Mouse (Mus musculus): Measurements from ENCODE around the gene Psmd4. TPM values are rescaled to one million over a fixed set of nuclear protein-coding genes. Genes with fewer than 3 reads are reported as not detected.
"Not testable (repeated sequence)": the region's sequence is repeated elsewhere in the genome, so short reads cannot be mapped to it uniquely, and the experiment has no call there.

Psmd4 gene
- total RNA-seq, 2 experiments from 2014 or later = 116 to 245 TPM

DNA sequence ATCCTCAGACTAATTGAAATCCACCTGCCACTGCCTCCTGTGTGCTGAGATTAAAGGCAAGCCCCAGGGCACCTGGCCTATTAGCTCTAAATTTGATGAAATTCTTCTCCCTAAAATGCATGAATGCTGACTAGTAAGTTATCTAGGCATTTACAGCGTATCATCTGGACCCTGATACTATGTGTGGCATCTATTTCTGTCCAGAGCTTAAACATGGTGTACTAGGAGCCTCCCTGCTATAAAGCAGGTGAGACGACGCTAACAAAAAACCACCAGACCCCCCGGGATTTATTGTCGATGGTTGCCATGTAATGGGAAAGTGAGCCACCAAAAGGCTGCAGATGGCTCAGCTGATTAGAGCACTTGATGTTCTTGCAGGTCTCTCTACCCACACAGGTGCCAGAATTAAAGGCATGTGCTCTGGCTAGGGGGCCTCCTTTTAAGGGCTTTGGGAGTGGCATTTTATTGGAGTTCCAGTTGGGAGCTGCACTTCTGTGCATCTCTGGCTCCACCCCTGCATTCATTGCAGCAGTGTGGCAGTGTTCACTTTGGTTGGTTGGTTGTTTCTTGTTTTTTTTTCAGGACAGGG is 15.3 kb downstream of the Psmd4 start:
- peak; percentile 19; the same call in 1 of the 2 replicates for ATAC-seq (replicated peaks; ENCODE audit: poor library complexity)

DNA sequence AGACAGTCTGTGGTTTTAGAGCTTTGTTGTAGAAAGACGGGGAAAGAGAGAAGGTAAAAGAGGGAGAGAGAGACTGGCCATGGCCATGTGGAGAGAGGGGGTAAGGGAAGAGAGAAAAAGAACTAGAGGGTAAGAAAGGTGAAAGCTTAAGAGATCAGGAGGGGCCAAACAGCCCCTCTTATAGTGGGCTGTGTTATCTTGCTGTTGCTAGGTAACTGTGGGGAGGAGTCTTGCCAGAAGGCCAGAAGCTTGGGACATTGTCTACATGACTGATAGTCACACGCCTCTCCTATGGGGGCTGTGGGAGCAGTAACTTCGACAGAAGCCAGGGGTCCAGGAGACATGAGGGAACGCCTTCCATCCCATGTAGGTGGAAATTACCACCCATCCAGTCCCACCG is 17.2 kb downstream of the Psmd4 start:
- no peak for ATAC-seq (replicated peaks; ENCODE audit: poor library complexity)

DNA sequence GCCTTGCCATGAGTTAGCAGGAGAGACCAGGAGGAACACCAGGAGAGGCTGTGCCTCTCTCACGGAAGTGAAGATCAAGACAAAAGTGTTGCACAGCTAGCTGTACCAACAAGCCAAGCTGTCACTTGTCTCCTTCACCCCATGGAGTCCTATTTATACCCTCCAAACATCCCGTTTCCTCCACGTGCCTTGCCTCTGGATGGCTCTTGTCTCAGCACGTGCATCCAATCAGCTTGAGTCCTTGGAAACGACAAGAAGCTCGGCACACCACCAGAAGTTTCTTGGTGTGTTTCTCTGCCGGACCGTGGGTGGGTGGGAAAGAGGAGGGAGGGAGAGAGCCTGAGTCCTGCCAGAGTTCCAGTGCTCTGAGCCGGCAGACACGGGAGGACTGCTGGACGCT is 17.9 kb downstream of the Psmd4 start:
- no peak for ATAC-seq (replicated peaks; ENCODE audit: poor library complexity)

DNA sequence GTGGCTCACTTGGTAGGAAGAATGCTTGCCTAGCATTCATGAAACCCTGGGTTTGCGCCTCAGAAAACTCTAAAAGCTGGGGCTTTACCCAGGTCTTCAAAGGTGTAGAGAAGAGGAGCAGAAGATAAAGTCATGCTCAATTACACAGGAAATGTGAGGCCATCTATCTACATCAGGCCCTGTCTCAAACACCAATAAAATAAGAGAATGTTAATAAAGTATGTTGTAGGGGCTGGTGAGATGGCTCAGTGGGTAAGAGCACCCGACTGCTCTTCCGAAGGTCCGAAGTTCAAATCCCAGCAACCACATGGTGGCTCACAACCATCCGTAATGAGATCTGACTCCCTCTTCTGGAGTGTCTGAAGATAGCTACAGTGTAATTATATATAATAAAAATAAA is 21.5 kb downstream of the Psmd4 start:
- not testable (repeated sequence) for ATAC-seq (replicated peaks; ENCODE audit: poor library complexity)

DNA sequence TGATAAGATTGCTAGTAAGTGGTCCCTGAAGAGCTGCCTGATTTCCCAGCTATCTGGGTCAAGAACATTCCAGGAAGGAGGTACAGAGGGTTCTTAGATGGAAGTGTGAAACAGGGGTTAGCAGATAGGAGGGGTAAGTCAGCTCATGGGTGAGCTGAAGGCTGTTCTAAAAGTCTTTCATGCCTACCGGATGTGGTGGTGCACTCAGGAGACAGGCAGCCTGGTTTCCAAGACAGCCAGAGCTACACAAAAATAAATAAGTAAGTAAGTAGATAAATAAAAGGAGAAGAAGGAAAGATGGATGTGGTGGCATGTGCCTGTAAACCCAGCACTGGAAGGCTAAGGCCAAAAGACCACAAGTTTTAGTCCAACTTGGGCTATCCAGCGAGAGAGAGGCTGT is 23.7 kb downstream of the Psmd4 start:
- no peak for ATAC-seq (replicated peaks; ENCODE audit: poor library complexity)

DNA sequence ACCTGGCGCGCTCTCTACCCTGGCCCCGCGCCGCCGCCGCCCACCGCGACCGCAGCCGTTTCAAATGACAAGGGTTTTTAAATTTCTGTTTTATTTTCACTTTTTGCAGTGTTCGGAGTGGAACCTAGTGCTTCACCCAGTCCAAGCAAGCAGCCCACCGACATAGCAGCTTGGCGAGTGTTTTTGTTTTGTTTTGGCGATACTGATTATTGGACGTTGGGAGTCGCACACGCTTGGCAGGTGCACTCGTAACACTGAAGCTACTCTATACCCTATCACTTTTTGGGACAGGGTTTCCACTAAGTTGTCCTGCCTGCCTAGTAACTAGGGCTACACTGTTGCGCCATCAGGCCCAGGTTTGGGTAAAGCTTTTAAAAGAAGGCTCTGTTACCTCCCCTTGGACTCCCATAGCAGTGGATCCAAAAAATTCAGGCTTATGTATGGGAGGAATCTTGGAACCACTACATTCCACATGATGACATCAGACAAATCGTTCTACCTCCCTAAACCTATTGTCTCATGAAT is 25.8 kb downstream of the Psmd4 start:
- ATAC-seq (replicated peaks; ENCODE audit: poor library complexity) = no peak

DNA sequence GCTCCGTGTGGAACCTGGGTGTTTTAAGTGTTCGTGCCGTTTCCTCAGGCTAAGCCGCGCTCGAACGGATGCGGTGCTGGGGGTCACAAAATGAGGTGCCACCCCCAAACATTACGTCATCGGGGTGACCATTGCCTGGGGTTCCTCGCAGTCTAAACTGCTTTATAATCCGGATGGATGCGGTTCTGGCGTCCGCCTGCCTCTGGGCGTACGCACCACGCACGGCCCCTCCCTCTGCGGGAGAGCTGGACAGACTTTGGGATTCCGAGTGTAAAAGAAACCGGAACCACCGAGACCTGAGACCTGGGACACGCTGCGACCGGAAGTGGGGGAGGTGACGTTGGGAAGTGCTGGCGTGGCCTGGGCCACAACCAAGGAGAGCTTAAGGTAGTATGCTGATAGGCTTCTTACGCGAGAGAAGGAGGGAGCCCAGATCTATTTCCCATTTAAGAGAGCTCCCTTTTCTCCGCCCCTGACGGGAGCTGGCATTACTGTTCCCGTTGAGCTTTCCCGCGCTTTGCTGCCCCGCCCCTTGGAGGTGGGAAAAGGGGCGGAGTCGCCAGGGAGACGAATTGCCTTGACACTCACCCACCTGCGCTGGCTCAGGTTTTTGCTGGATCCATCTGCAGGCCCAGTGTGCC is 26.4 kb downstream of the Psmd4 start:
- ATAC-seq (replicated peaks; ENCODE audit: poor library complexity) = peak; percentile 62

DNA sequence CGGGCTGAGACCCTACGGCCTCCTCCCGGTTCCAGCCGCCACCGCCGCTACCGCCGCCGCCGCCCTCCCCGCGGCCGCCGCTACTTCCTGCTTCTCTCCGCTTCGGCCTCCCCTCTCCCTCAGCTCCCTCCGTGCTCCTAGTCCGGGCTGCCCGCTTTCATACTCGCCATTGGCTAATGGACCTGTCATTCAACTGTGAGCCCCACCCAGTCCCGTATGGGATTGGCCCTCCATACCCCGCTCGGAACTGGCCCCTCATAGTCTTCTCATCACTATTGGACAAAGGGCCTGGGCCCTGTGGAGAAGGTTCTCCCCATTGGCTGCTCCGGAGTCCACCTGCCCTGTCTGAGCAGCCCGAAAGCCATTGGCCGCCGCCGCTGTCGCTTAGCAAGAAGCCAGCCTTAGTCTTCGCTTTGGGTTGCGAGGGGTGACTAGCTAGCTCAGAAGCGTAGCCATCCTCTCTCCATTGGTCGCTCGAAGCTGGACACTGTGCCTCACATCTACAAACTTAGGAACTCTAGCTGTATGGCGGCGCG is 27.0 kb downstream of the Psmd4 start, which contains the start of gene Zfp687:
Gene Zfp687, minus strand, starts transcription at position 112 of the 536 bp plus-strand sequence.
- peak; percentile 73 for ATAC-seq (replicated peaks; ENCODE audit: poor library complexity)

DNA sequence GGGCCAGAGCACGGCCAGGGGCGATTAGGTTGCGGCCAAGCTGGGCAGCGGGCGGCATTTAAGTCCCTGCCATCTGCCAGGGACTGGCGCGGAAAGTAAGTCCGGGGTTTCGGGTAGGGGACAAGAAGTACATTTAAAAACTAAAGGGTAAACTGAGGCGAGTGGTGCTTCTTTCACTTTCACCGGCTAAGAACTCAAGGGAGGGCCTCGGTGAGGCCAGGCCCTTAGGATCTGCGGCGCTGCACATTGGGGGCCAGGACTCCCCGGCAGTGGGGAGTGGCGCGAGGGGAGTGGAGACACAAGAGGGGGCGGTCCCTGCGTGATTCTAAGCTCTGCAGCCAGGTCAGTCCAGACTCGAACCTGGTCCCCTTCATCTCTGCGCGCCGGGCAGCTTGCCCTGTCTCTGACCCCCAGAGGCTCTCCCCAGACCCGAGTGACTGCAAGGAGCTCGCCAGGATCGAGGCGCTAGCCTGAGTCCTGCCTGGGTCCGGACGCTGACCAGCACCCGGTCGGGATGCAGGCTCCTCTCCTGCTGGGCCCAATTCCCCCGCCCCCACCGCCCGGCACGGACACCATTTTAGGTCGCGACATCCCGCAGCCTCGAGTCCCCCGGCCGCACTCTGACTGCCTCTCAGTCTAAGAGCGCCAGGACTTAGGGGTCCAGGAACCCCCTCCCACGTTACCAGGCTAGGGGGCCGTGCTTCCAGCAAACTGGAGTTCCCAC is 27.8 kb downstream of the Psmd4 start:
- peak; percentile 21; the same call in 1 of the 2 replicates for ATAC-seq (replicated peaks; ENCODE audit: poor library complexity)

DNA sequence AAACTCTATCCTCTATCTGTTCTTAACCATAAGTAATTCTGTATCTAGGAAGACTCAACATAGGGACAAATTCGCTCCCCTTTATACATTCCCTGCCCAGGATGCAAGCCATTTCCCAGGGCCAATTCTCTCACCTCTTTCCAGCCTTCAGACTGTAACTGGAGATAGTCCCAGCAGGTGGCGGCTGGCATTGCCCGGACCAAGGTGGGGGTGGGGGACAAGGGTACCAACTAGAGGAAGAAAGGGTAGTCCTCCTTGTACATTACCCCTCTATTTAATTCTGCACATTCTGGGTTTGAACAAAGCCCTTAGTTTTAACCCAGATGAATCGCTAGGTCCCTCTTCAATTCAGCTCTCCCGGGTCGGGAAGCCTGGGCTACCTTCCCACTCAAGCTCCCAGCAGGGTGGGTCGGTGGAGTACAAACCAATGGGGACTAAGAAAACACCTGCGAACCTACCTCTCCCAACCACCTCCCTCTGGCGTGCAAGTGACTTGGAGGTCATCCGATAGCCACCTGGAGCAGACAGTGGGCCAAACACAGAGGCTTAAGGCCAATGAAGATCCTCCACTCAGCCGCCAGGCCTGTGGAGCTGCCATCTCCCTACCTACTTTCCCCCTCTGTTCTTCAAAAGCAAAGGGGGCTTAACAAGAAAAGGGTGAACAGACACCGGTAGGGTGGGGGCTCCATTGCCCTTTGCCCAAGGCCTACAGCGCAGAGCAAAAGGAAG is 28.6 kb downstream of the Psmd4 start:
- no peak for ATAC-seq (replicated peaks; ENCODE audit: poor library complexity)

DNA sequence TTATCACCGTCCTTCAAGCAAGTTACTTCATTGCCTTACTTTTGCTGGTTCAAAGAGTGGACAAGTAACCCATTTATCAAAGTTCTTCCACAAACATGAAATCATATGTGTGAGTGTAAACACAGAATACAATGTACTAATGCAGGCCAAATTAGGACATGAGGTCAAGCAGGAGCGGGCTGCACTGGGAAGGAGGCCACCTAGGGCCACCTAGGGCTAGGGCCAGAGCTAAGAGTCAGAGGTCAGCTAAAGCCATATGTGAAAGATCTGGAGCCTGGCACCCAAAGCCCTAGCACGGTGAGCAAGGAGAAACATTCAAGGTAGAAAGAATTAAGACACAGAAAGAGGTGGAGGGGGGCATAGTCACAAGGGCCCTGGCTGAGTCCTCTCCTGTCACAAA is 29.4 kb downstream of the Psmd4 start:
- ATAC-seq (replicated peaks; ENCODE audit: poor library complexity) = no peak

DNA sequence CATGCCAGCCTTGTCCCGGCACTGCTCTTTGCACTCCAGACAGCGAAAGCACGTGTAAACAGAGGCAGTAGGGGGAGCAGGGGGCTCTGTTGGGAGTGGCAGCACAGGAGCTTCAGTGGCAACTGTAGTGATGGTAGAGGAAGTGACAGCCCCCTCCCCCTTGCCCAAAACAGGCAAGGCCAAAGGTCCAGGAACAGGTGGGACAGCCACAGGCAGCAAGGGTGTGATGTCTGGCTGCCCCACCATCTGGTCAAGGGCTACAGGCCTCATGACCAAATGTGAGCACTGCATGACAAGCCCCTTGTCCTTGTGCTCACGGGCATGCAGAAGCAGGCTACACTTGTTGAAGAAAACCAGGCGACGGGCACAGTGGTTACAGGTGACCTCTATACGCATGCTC is 32.0 kb downstream of the Psmd4 start:
- ATAC-seq (replicated peaks; ENCODE audit: poor library complexity) = no peak

DNA sequence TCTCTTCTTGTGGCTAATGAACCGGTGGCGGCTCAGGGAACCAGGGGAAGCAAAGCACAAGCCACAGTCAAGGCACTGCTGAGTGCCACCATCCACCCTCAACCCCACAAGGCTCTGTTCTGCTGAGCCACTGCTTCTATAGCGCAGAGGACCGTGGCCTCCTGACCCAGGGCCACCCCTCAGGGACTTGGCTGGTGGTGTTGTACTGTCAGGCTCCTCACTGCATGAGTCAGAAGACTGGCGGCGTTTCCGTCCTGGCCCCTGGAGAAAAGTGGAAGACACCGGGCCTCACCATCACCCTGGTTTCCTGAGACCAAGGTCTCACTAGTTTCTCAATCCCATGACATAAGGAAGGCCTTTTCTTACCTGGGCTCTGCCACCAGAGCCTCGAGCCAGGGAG is 34.7 kb downstream of the Psmd4 start:
- ATAC-seq (replicated peaks; ENCODE audit: poor library complexity) = no peak

DNA sequence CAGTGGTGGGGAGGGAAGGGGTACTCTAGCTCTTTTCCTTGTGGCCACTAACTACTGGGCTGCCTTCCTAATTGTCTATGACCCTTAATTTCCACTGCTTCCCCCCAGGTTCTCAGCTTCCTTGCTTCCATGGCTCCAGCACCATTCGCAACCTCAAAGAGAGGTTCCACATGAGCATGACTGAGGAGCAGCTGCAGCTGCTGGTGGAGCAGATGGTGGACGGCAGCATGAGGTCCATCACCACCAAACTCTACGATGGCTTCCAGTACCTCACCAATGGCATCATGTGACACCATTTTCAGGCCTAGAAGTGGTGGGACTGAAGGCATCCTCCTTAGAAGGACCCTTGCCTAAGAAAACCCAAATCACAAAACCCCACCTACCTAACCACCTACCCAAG is 36.8 kb downstream of the Psmd4 start:
- no peak for ATAC-seq (replicated peaks; ENCODE audit: poor library complexity)

DNA sequence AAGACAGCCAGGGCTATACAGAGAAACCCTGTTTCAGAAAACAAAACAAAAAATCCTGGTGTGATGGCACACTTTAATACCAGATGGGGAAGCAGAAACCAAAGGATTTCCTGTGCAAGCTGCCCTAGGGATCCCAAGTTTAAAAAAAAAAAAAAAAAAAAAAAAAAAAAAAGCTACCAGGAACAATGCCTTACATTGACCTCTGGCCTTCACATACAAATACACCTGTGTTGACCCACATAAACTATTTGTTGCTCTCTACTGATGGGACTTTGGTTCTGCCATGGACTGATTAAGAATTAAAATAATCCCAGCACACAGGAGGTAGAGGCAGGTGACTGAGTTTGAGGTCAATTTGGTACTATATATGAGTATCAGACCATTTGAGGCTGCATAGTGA is 39.1 kb downstream of the Psmd4 start:
- no peak for ATAC-seq (replicated peaks; ENCODE audit: poor library complexity)

DNA sequence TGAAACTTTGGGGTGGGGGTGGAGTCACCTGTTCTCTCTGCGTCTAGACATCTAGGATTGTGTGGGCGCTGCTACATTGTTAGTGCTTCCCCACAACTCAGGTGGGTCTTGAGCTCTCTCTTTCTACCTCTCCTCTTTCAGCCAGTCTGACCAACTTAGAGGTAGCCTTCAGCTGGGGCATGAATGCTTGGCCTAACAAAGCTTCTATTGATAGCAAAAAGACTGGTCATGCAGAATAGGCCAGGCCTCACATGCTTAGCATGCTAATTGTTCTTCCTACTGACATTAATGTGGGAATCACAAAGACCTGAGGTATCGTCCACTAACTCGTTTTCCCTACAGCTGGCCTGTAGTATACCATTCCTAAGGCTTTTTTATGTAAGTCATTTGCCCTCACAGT is 39.8 kb downstream of the Psmd4 start:
- no peak for ATAC-seq (replicated peaks; ENCODE audit: poor library complexity)

DNA sequence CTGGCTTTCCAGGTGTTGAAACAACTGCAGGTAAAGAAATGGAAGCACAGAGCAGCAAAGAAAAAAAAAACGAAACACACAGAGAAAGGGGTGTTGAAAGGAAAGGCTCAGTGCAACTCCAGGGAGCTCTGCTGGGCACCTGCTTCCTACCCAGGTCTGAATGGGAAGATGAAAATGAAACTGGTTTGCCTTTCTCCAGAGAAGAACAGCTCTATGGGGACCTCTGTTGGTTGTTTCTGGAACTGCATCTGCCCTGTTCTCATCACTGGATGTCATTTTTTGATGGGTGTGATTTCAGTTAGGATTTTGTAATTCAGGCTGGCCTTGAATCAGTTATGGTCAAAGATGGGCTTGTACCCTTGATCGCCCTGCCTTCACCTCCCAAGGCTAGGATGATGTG is 45.5 kb downstream of the Psmd4 start:
- peak; percentile 98 for ATAC-seq (replicated peaks; ENCODE audit: poor library complexity)

DNA sequence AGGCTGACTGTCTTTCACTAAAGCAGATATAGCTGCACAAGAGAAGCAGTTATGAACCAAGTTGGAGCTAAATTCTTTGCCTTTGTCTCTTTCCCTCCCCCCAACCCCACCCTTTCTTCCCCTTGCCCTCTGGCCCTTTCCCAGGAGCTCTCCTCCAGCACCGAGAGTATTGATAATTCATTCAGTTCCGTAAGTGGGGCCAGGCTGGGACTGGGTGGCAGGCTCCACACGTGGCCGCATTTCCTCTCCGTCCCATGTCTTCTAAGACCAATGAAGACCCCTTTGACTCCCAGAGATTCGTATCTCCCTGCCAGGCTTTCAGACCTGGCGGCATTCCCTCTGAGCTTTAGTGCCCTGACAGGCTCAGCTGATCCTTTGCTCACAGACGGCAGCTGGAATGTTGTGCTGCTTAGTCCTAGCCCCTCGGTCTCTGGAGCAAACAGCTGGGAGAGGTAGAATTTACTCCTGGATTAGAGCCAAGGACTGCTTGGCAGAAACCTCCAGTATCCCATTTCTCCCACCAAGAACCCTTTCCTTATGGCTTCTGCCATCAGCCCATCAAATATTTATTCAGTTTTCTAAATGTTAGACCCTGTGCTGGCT is 53.2 kb downstream of the Psmd4 start:
- ATAC-seq (replicated peaks; ENCODE audit: poor library complexity) = no peak

DNA sequence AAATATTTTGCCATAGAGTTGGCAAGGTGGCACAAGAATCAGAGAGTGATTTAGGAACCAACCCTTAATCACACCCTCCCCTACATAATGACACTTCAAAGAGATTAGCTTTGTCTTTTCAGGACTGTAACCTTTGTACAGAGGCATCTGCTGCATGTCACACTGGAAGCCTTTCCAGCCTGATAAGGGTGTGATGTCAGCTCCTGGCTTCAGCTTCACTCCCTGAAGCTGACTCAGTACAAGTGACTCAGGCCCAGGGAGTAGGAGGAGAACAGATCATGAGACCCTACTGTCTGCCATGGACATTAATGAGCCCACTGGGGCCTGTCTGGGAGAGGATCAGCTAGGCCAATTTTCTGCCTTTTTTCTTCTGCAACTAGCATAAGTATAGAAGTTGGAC is 54.8 kb downstream of the Psmd4 start:
- ATAC-seq (replicated peaks; ENCODE audit: poor library complexity) = peak; percentile 91

DNA sequence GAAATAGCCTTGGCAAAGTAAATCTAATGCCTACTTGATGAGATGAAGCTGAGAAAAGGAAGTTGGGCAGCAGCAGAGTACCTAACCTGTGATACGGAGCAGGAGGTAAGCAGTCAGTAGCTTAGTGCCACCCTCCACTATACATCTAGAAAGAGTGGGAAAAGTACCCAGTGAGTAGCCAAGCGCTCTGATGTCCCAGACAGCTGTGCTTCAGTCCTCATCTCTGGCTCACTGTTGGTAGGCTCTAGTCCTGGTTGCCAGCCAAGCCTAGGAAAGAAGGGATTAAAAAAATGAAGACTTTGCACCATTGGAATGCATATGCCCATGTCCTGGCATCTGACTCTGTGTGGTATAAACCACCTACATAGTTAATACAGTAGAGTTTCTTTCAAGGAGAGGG is 56.9 kb downstream of the Psmd4 start:
- no peak for ATAC-seq (replicated peaks; ENCODE audit: poor library complexity)

DNA sequence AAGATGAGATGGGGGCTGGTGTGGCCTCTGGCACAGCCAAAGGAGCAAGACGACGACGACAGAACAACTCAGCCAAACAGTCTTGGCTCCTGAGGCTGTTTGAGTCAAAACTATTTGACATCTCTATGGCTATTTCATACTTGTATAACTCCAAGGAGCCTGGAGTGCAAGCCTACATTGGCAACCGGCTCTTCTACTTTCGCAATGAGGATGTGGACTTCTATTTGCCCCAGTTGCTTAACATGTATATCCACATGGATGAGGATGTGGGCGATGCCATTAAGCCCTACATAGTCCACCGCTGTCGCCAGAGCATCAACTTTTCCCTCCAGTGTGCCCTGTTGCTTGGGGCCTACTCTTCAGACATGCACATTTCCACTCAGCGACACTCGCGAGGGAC is 58.1 kb downstream of the Psmd4 start:
- no peak for ATAC-seq (replicated peaks; ENCODE audit: poor library complexity)

Data from megakaryocyte progenitor cell, adult 5-6 weeks (primary cell).